Mouse (Mus musculus) ES-CJ7 (cell line): ENCODE measurements around the gene Sp2.

Source experiments
- DNase-seq: peaks from one replicate; pipeline ENCODE4 v3.0.0; 2011; ENCODE audit warnings: low read depth, low spot score

Sp2 gene

GRCm38 (mm10) chr11:96982859-96983258 is at the start of gene Sp2:
Sp2 (minus strand) TSS chr11:96982959.
- DNase-seq, result no peak

- DNase-seq, result no peak
Observed at GRCm38 (mm10) chr11:97032499-97032898, 49.7 kb upstream of the Sp2 start.

GRCm38 (mm10) chr11:97031977-97032376 is 49.2 kb upstream of the Sp2 start:
- DNase-seq, result no peak

GRCm38 (mm10) chr11:97030426-97030825 is 47.7 kb upstream of the Sp2 start:
- no peak for DNase-seq

DNA sequence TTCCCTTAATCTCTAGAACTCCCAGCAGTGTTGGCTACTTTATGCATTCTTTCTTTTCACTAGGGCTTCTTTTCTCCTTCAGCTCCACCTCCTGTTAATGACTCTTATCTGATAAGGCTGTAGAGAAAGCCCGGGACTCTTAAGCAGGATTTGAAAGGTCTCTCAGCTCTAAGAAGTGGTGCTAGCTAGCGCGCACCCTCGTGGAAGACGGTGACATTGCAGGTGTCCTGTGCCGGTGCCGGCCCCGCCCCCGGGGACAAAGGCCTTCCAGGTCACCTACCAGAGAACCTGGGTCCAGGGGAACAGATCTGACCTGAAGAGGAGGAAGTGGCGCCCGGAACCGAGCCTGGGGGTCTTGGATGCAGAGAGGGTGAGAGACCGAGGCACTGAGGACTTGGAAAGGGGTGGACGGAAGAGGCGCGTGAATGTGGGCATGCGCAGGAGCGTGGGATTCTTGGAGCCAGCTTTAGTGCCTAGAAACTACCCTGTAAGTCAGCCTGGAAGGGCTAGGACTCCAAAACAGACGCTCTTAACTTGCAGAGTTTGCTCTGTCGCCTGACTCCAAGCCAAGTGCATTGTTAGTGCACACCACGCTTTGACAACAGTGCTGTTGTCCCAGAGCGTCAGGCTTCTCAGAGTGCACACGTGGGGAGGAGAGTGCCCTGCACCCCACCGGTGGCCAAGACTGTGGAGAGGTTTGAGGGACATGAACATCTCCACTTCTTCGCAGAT is 47.1 kb upstream of the Sp2 start, which contains the start of gene Scrn2:
Gene Scrn2 (plus strand): TSS at position 253 of the 732 bp plus-strand sequence.
- DNase-seq, result peak; percentile 92

GRCm38 (mm10) chr11:97025721-97026344 is 43.1 kb upstream of the Sp2 start:
- peak; percentile 92 for DNase-seq

DNA sequence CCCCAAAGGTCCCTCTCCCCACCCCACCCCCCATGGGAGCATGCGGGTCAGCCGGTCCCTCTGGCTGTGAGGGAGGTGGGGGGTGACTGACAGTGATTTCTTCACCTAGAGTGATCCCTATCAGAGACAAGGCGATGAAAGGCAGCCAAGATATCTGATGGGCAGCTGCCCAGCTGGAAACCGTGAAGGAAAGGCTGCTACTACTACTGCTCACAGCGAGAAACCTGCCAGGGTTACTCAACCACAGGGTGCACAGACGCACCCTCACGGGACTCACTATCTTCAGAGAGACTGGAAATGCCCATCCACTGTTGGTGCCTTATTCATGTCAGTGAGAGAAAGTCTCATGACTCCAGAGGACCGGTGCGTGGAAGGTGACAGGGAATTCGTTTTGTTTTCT is 42.2 kb upstream of the Sp2 start:
- no peak for DNase-seq

DNA sequence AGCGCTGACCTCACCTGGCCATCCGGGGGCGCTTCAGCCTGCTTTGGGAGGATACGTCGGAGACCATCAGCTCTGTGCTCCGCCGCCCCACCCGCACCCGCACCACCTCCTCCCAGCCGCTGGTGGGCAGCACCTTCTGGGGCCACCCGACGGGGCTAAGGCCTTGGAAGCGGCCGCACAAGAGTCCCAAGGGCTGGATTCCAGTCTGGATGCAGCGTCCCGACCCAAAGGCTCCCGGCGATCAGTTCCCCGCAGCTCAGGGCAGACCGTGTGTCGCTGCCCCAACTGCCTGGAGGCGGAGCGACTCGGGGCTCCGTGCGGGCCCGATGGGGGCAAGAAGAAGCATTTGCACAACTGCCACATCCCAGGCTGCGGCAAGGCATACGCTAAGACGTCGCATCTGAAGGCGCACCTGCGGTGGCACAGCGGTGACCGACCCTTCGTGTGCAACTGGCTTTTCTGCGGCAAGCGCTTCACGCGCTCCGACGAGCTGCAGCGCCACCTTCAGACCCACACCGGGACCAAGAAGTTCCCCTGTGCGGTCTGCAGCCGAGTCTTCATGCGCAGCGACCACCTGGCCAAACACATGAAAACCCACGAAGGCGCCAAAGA is 39.2 kb upstream of the Sp2 start:
- peak; percentile 93 for DNase-seq

DNA sequence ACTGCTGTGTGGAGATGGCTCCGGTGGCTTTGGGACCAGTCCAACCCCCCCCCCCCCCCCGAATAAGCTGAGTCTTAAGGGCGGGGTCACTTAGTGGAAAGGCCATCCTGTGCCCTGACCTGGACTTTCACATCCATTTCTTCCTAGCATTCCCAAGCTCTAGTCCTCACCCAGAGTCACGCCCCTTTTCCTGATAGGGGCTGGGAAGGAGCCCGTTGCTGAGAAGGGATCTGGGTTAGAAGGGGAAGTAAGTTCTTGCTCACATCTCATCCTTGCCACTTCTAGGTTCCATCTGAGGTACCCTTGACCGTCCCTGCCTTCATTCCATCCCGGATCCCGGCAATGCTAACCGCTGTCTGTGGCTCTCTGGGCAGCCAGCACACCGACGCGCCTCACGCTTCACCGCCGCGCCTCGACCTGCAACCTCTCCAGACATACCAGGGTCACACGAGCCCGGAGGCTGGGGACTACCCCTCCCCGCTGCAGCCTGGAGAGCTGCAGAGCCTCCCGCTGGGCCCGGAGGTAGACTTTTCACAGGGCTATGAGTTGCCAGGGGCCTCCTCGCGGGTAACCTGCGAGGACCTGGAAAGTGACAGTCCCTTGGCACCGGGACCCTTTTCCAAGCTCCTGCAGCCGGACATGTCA is 38.5 kb upstream of the Sp2 start:
- peak; percentile 53 for DNase-seq

GRCm38 (mm10) chr11:97019345-97019708 is 36.6 kb upstream of the Sp2 start:
- DNase-seq, result no peak

DNA sequence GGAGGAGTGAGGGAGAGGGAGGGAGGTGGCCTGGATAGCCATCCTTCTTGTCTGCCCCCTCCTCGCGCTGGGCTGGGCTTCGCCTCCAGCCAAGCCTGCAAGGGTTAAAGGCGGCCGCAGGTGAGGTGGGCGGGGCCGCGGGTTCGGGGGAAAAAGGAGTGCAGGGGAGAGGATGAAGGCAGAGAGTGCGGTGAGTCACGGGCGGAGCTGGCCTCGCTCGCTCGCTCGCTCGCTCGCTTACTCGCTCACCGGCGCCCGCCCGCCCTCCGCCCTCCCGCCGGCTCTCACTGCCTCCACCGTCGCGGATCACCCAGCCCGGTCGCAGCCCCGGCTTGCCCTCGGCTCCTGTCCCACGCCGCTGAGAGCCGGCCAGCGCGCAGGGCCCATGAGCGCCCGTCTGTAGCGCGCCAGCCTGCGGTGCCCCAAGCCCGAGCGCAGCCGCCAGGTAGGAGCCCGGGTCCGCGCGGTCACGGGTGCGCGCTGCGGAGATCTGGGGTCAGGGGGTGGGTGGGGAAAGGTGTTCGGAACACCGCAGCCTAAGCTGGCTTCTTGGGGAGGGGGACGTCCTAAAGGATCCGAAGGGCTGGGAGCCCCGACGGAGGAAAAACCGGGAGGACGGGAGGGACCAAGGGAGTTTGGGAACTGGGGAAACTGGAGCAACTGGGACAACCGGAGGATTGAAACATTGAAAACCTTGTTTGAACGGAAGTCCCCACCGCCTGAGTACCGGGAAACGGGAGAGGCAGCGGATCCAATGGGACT is 36.0 kb upstream of the Sp2 start:
- peak; percentile 75 for DNase-seq

- no peak for DNase-seq
Observed at GRCm38 (mm10) chr11:97017696-97018582, 35.2 kb upstream of the Sp2 start.

GRCm38 (mm10) chr11:97013121-97013670 is 30.4 kb upstream of the Sp2 start, which contains the start of gene Sp6:
Sp6 (plus strand) TSS chr11:97013394.
- DNase-seq, result no peak

- DNase-seq, result no peak
Observed at GRCm38 (mm10) chr11:97009198-97009790, 26.5 kb upstream of the Sp2 start.

DNA sequence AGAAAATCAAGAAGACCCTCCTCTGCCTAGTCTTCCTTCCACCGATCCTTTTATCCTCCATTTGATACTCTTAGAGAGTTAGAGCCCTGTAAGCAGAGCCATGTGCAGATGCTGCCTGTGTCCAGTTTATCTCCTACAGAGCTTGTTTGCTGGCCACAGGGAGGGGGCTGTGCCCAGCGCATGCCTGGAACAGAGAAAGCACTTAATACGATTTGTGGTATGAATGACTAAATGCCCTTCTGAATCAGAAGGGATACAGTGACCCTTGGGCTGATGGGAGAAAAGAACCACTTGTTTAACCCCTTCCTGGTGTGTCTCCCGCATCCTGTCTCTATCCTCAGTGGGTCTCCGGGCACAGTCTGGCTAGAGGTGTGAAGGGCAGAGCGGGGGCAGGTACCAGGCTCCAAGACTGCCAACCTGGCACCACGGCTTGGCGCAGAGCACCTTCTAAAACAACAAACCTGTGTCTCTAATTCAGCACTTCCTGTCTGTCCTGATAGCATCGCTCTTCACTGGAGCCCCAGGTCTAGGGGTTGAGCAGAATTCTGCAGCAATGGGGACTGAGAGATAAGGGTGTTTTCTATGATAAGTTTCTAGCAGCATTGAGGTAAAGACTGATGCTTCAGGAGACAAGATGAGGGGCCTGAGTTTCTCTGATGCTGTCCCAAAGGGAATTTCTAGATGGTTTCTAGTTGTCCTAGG is 24.5 kb upstream of the Sp2 start:
- DNase-seq, result no peak

- DNase-seq, result peak; percentile 29
Observed at GRCm38 (mm10) chr11:97003170-97003569, 20.4 kb upstream of the Sp2 start.

GRCm38 (mm10) chr11:96997380-96997956 is 14.7 kb upstream of the Sp2 start:
- DNase-seq, result no peak

GRCm38 (mm10) chr11:96996773-96997379 is 14.1 kb upstream of the Sp2 start:
- DNase-seq, result peak; percentile 44
